Mouse (Mus musculus): Measurements from ENCODE around the gene Nox4. TPM values are rescaled to one million over a fixed set of nuclear protein-coding genes. Genes with fewer than 3 reads are reported as not detected.

Gene Nox4
- polyA plus RNA-seq, 1 experiment: 0.17 TPM

GRCm38 (mm10) chr7:87247926-87248325, 2.0 kb downstream of the Nox4 start:
- H3K4me3 ChIP-seq (ENCODE audit: insufficient read depth, low read length): no peak overlapping the region
- no peak overlapping the region for H3K27ac ChIP-seq (ENCODE audit: insufficient read depth, low read length)
- no peaks in the 10 kb centered on the region for H3K4me1 ChIP-seq (ENCODE audit: control insufficient read depth, insufficient read depth, low read length)
- no peak for TF ChIP-seq POLR2A (IDR thresholded peaks at IDR 0.05; ENCODE audit: extremely low read depth, insufficient read depth, low read length)

- no peak overlapping the region for H3K27ac ChIP-seq (ENCODE audit: insufficient read depth, low read length)
- no peak for TF ChIP-seq CTCF (IDR thresholded peaks at IDR 0.05; ENCODE audit: extremely low read depth, insufficient read depth, low read length)
- TF ChIP-seq POLR2A (IDR thresholded peaks at IDR 0.05; ENCODE audit: extremely low read depth, insufficient read depth, low read length): no peak
- H3K4me3 ChIP-seq (ENCODE audit: insufficient read depth, low read length): no peak overlapping the region
- H3K4me1 ChIP-seq (ENCODE audit: control insufficient read depth, insufficient read depth, low read length): no peaks in the 10 kb centered on the region
Observed at GRCm38 (mm10) chr7:87252071-87252470, 6.2 kb downstream of the Nox4 start.

GRCm38 (mm10) chr7:87277225-87277624, 31.3 kb downstream of the Nox4 start:
- TF ChIP-seq CTCF (IDR thresholded peaks at IDR 0.05; ENCODE audit: extremely low read depth, insufficient read depth, low read length): peak; percentile 33; the same call in 1 of the 2 replicates
- no peak for TF ChIP-seq POLR2A (IDR thresholded peaks at IDR 0.05; ENCODE audit: extremely low read depth, insufficient read depth, low read length)
- Histone ChIP-seq H3K27ac (ENCODE audit: insufficient read depth, low read length) (no peak overlapping the region), H3K4me3 (ENCODE audit: insufficient read depth, low read length) (no peak overlapping the region), H3K4me1 (ENCODE audit: control insufficient read depth, insufficient read depth, low read length) (no peaks in the 10 kb centered on the region)

- Histone ChIP-seq H3K27ac (ENCODE audit: insufficient read depth, low read length) (no peak overlapping the region), H3K4me1 (ENCODE audit: control insufficient read depth, insufficient read depth, low read length) (no peaks in the 10 kb centered on the region), H3K4me3 (ENCODE audit: insufficient read depth, low read length) (no peak overlapping the region)
- TF ChIP-seq CTCF (IDR thresholded peaks at IDR 0.05; ENCODE audit: extremely low read depth, insufficient read depth, low read length) (no peak), POLR2A (IDR thresholded peaks at IDR 0.05; ENCODE audit: extremely low read depth, insufficient read depth, low read length) (no peak)
Observed at GRCm38 (mm10) chr7:87303726-87304315, 57.9 kb downstream of the Nox4 start.

- Histone ChIP-seq H3K4me1 (ENCODE audit: control insufficient read depth, insufficient read depth, low read length) (no peaks in the 10 kb centered on the region), H3K27ac (ENCODE audit: insufficient read depth, low read length) (no peak overlapping the region), H3K4me3 (ENCODE audit: insufficient read depth, low read length) (no peak overlapping the region)
- TF ChIP-seq POLR2A (IDR thresholded peaks at IDR 0.05; ENCODE audit: extremely low read depth, insufficient read depth, low read length) (no peak), CTCF (IDR thresholded peaks at IDR 0.05; ENCODE audit: extremely low read depth, insufficient read depth, low read length) (no peak)
Observed at GRCm38 (mm10) chr7:87321571-87321970, 75.7 kb downstream of the Nox4 start.

- Histone ChIP-seq H3K4me3 (ENCODE audit: insufficient read depth, low read length) (no peak overlapping the region), H3K27ac (ENCODE audit: insufficient read depth, low read length) (no peak overlapping the region), H3K4me1 (ENCODE audit: control insufficient read depth, insufficient read depth, low read length) (no peaks in the 10 kb centered on the region)
- TF ChIP-seq CTCF (IDR thresholded peaks at IDR 0.05; ENCODE audit: extremely low read depth, insufficient read depth, low read length) (no peak), POLR2A (IDR thresholded peaks at IDR 0.05; ENCODE audit: extremely low read depth, insufficient read depth, low read length) (no peak)
Observed at GRCm38 (mm10) chr7:87322085-87322484, 76.2 kb downstream of the Nox4 start.

- Histone ChIP-seq H3K4me1 (ENCODE audit: control insufficient read depth, insufficient read depth, low read length) (no peaks in the 10 kb centered on the region), H3K4me3 (ENCODE audit: insufficient read depth, low read length) (no peak overlapping the region), H3K27ac (ENCODE audit: insufficient read depth, low read length) (no peak overlapping the region)
- TF ChIP-seq CTCF (IDR thresholded peaks at IDR 0.05; ENCODE audit: extremely low read depth, insufficient read depth, low read length) (no peak), POLR2A (IDR thresholded peaks at IDR 0.05; ENCODE audit: extremely low read depth, insufficient read depth, low read length) (no peak)
Observed at GRCm38 (mm10) chr7:87330782-87331558, 85.1 kb downstream of the Nox4 start.

GRCm38 (mm10) chr7:87345598-87345997, 99.7 kb downstream of the Nox4 start:
- TF ChIP-seq CTCF (IDR thresholded peaks at IDR 0.05; ENCODE audit: extremely low read depth, insufficient read depth, low read length) (no peak), POLR2A (IDR thresholded peaks at IDR 0.05; ENCODE audit: extremely low read depth, insufficient read depth, low read length) (no peak)
- Histone ChIP-seq H3K27ac (ENCODE audit: insufficient read depth, low read length) (no peak overlapping the region), H3K4me1 (ENCODE audit: control insufficient read depth, insufficient read depth, low read length) (no peaks in the 10 kb centered on the region), H3K4me3 (ENCODE audit: insufficient read depth, low read length) (no peak overlapping the region)

GRCm38 (mm10) chr7:87352818-87353217, 106.9 kb downstream of the Nox4 start:
- Histone ChIP-seq H3K27ac (ENCODE audit: insufficient read depth, low read length) (no peak overlapping the region), H3K4me1 (ENCODE audit: control insufficient read depth, insufficient read depth, low read length) (no peaks in the 10 kb centered on the region), H3K4me3 (ENCODE audit: insufficient read depth, low read length) (no peak overlapping the region)
- TF ChIP-seq POLR2A (IDR thresholded peaks at IDR 0.05; ENCODE audit: extremely low read depth, insufficient read depth, low read length): no peak
- TF ChIP-seq CTCF (IDR thresholded peaks at IDR 0.05; ENCODE audit: extremely low read depth, insufficient read depth, low read length): no peak

- no peak overlapping the region for H3K27ac ChIP-seq (ENCODE audit: insufficient read depth, low read length)
- H3K4me3 ChIP-seq (ENCODE audit: insufficient read depth, low read length): no peak overlapping the region
- TF ChIP-seq POLR2A (IDR thresholded peaks at IDR 0.05; ENCODE audit: extremely low read depth, insufficient read depth, low read length) (no peak), CTCF (IDR thresholded peaks at IDR 0.05; ENCODE audit: extremely low read depth, insufficient read depth, low read length) (no peak)
- no peaks in the 10 kb centered on the region for H3K4me1 ChIP-seq (ENCODE audit: control insufficient read depth, insufficient read depth, low read length)
Observed at GRCm38 (mm10) chr7:87367834-87368233, 121.9 kb downstream of the Nox4 start.

Data from cortical plate, adult 2 months (tissue).